Mouse (Mus musculus): Measurements from ENCODE around the gene Tgm2. TPM values are rescaled to one million over a fixed set of nuclear protein-coding genes. Genes with fewer than 3 reads are reported as not detected.

Gene Tgm2
- total RNA-seq, 2 experiments from 2014 or later: 10.7 to 10.8 TPM

GRCm38 (mm10) chr2:158167496-158168205 lies 21.4 kb upstream of the Tgm2 start:
- DNase-seq (ENCODE audit: low spot score in 2 of 2): no peak

GRCm38 (mm10) chr2:158166628-158167027 lies 20.4 kb upstream of the Tgm2 start:
- DNase-seq (ENCODE audit: low spot score in 2 of 2): no peak

GRCm38 (mm10) chr2:158165776-158166175 lies 19.5 kb upstream of the Tgm2 start:
- DNase-seq (ENCODE audit: low spot score in 2 of 2): no peak

- DNase-seq (ENCODE audit: low spot score in 2 of 2): no peak
Observed at GRCm38 (mm10) chr2:158163034-158163433, 16.8 kb upstream of the Tgm2 start.

- DNase-seq (ENCODE audit: low spot score in 2 of 2): no peak
Observed at GRCm38 (mm10) chr2:158161761-158162160, 15.5 kb upstream of the Tgm2 start.

GRCm38 (mm10) chr2:158159376-158160235 lies 13.4 kb upstream of the Tgm2 start:
- no peak for DNase-seq (ENCODE audit: low spot score in 2 of 2)

- no peak for DNase-seq (ENCODE audit: low spot score in 2 of 2)
Observed at GRCm38 (mm10) chr2:158157654-158158053, 11.4 kb upstream of the Tgm2 start.

- no peak for DNase-seq (ENCODE audit: low spot score in 2 of 2)
Observed at GRCm38 (mm10) chr2:158156487-158156886, 10.3 kb upstream of the Tgm2 start.

GRCm38 (mm10) chr2:158155615-158156014 lies 9.4 kb upstream of the Tgm2 start:
- no peak for DNase-seq (ENCODE audit: low spot score in 2 of 2)

- no peak for DNase-seq (ENCODE audit: low spot score in 2 of 2)
Observed at GRCm38 (mm10) chr2:158155101-158155500, 8.9 kb upstream of the Tgm2 start.

GRCm38 (mm10) chr2:158154641-158155040 lies 8.4 kb upstream of the Tgm2 start:
- no peak for DNase-seq (ENCODE audit: low spot score in 2 of 2)

- no peak for DNase-seq (ENCODE audit: low spot score in 2 of 2)
Observed at GRCm38 (mm10) chr2:158153728-158154343, 7.6 kb upstream of the Tgm2 start.

- DNase-seq (ENCODE audit: low spot score in 2 of 2): no peak
Observed at GRCm38 (mm10) chr2:158152685-158153309, 6.6 kb upstream of the Tgm2 start.

GRCm38 (mm10) chr2:158151077-158151476 lies 4.8 kb upstream of the Tgm2 start:
- no peak for DNase-seq (ENCODE audit: low spot score in 2 of 2)

- DNase-seq (ENCODE audit: low spot score in 2 of 2): no peak
Observed at GRCm38 (mm10) chr2:158146971-158147370, 735 bp upstream of the Tgm2 start.

GRCm38 (mm10) chr2:158145528-158146065 lies 639 bp downstream of the Tgm2 start:
- DNase-seq (ENCODE audit: low spot score in 2 of 2): no peak

GRCm38 (mm10) chr2:158144750-158145527 lies 1.3 kb downstream of the Tgm2 start:
- DNase-seq (ENCODE audit: low spot score in 2 of 2): no peak

- no peak for DNase-seq (ENCODE audit: low spot score in 2 of 2)
Observed at GRCm38 (mm10) chr2:158144263-158144662, 2.0 kb downstream of the Tgm2 start.

GRCm38 (mm10) chr2:158143816-158144215 lies 2.4 kb downstream of the Tgm2 start:
- no peak for DNase-seq (ENCODE audit: low spot score in 2 of 2)

GRCm38 (mm10) chr2:158142981-158143380 lies 3.3 kb downstream of the Tgm2 start:
- DNase-seq (ENCODE audit: low spot score in 2 of 2): no peak

All from left cerebral cortex, adult 18-20 months (tissue).